Mouse (Mus musculus) spleen, adult 18-20 months (tissue): ENCODE measurements around the gene Olfr221.

ENCODE experiments used
- DNase-seq, 2 experiments: peaks; one replicate each; pipeline ENCODE4 v3.0.0; 2022; ENCODE audit warnings: mixed read lengths in 2 of 2

The Olfr221 gene

GRCm38 (mm10) chr14:52019051-52019589, 23.1 kb downstream of the Olfr221 start:
- DNase-seq = no peak

- no peak for DNase-seq
These were observed 23.8 kb downstream of the Olfr221 start for GRCm38 (mm10) chr14:52018248-52019050.

GRCm38 (mm10) chr14:52017662-52018061, 24.6 kb downstream of the Olfr221 start:
- DNase-seq = no peak

- no peak for DNase-seq
These were observed 25.4 kb downstream of the Olfr221 start for GRCm38 (mm10) chr14:52016625-52017405.

- no peak for DNase-seq
These were observed 26.7 kb downstream of the Olfr221 start, which contains the start of gene Tmem253 for GRCm38 (mm10) chr14:52015445-52016100. TSS of gene Tmem253 (plus strand) at chr14:52015658.

GRCm38 (mm10) chr14:52014761-52015311, 27.4 kb downstream of the Olfr221 start:
- DNase-seq = peak in 1 of 2 experiments; percentile 33

- no peak for DNase-seq
These were observed 27.9 kb downstream of the Olfr221 start for GRCm38 (mm10) chr14:52014271-52014760.

- peak; percentile 25 to 40 for DNase-seq
These were observed 28.5 kb downstream of the Olfr221 start for GRCm38 (mm10) chr14:52013771-52014219.

GRCm38 (mm10) chr14:52013021-52013610, 29.1 kb downstream of the Olfr221 start:
- DNase-seq = no peak

- no peak for DNase-seq
These were observed 29.7 kb downstream of the Olfr221 start for GRCm38 (mm10) chr14:52012553-52012952.

GRCm38 (mm10) chr14:52012085-52012484, 30.2 kb downstream of the Olfr221 start:
- no peak for DNase-seq

GRCm38 (mm10) chr14:52011683-52012082, 30.6 kb downstream of the Olfr221 start:
- no peak for DNase-seq

GRCm38 (mm10) chr14:52010446-52011111, 31.7 kb downstream of the Olfr221 start:
- DNase-seq = no peak

GRCm38 (mm10) chr14:52009841-52010240, 32.4 kb downstream of the Olfr221 start:
- DNase-seq = no peak

- no peak for DNase-seq
These were observed 32.9 kb downstream of the Olfr221 start for GRCm38 (mm10) chr14:52009361-52009760.

GRCm38 (mm10) chr14:52008321-52009203, 33.7 kb downstream of the Olfr221 start:
- peak; percentile 76 to 92 for DNase-seq

- DNase-seq = no peak
These were observed 35.5 kb downstream of the Olfr221 start for GRCm38 (mm10) chr14:52006771-52007170.

GRCm38 (mm10) chr14:52006241-52006640, 36.0 kb downstream of the Olfr221 start:
- DNase-seq = no peak

GRCm38 (mm10) chr14:52005616-52006015, 36.6 kb downstream of the Olfr221 start:
- DNase-seq = no peak

- no peak for DNase-seq
These were observed 37.1 kb downstream of the Olfr221 start for GRCm38 (mm10) chr14:52005141-52005540.
